Mouse (Mus musculus): ENCODE results near the gene Chd2.
"Not testable (repeated sequence)": the region's sequence is repeated elsewhere in the genome, so short reads cannot be mapped to it uniquely, and the experiment has no call there.

The Chd2 gene

GRCm38 (mm10) chr7:73519060-73519796, 22.4 kb downstream of the Chd2 start:
- DNase-seq: no peak

GRCm38 (mm10) chr7:73518373-73518980, 23.2 kb downstream of the Chd2 start:
- not testable (repeated sequence) for DNase-seq

DNA sequence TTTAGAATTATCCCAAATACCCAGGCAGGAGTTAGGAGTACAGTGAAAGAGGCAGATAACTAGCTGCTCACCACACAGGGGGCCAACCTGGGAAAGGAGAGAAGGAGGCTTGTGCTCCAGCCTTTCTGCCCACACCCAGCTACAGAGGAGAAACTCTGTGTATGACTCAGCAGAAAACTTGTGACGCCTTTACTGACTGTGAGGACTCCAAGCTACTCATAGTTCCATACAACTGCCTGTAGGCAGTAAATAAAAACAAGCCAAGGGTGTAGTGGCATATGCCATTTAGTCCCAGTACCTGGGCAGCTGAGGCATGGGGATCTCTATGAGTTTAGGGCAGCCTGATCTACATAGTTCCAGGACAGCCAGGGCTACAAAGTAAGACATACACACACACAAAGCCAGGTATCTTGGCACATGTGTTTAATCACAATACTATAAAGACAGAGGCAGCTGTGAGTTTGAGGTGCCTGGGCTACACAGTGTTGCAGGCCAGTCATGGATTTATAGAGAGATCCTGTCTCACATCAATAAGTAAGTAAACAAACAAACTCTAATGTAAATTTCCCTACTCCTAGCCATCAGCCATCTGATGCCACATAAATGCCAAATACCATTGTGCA, 24.1 kb downstream of the Chd2 start:
- DNase-seq: no peak

- no peak for DNase-seq
These were observed 24.8 kb downstream of the Chd2 start for GRCm38 (mm10) chr7:73516820-73517219.

DNA sequence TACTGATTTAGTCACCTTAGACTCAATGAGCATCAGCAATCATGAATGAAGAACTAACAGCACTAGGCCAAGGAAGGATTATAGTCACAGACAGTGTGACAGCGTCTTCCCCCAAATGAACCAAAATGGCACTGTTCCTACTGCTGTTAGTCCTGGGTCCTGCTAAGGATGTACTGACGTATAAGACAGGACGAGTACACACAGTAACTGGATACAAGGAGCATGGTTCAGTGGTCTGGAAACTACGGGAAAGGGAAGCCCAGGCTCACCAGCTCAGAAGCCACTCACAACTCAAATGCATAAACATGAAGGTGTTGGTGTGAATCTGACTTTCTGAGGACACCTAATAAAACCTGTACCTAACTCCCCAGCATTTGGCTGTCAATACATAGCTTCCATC, 27.1 kb downstream of the Chd2 start:
- no peak for DNase-seq

DNA sequence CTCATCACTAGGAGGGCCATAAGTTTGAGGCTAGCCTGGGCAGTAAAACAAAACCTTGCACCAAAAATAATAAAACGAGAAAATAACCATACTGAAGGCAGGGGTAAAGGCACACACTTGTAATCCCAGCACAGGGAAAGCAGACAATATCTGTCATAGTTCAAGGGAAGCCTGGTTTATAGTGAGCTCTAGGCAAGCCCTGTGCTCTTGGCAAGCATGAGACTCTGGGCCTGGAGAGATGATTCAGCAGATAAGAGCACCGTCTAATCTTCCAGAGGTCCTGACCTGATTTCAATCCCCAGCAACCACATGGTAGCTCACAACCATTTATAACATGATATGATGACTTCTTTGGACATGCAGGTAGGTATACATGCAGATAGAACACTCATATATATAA, 29.2 kb downstream of the Chd2 start:
- DNase-seq: no peak

DNA sequence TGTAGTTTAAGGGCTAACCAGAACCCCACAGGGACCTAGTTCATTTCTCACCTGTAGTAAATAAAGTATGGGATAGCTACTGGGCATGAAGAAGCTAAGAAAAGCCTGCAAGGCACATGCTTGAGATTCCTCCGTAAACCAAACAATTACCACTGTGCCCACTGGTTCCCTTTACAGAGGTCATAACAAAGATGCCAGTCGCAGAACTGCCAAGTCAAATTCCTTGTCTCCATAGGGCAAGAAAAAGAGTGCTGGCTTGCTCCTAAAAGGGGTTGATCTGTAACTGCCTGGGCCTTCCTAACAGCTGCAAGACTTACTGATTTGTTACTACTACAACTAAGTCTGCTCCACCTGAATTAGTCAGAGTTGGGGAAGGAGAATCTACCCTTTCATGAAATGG, 32.9 kb downstream of the Chd2 start:
- no peak for DNase-seq

DNA sequence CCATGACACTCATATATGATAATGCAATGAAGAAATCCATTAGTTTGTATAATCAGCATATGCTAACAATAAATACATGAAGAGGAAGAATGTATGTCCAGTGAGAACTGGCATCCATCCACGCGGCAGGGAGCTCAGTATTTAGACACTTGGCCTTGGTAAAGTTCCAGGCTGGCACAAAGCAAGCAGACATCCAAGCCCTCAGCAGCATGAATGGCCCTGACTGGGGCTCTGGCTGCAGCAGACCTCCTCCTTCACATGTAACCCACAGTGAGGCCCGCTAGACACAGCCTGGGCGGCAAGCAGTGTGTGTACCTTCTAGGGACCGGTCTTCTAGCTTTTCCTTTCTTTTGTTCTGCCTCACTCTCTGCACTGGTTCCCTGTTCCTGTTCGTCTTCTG, 34.1 kb downstream of the Chd2 start:
- no peak for DNase-seq

DNA sequence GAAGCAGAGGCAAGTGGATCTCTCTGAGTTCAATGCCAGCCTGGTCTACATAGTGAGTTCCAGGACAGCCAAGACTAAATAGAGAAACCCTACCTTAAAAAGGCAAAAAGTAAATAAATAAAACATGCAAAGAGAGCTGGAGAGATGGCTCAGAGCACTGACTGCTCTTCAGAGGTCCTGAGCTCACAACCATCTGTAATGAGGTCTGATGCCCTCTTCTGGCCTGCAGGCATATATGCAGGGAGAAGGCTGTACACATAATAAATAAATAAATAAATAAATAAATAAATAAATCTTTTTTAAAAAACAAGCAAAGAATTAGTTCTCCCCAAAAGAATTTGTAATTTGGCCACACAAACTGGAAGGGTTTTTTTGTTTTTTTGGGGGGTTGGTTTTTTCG, 34.8 kb downstream of the Chd2 start:
- DNase-seq: no peak

DNA sequence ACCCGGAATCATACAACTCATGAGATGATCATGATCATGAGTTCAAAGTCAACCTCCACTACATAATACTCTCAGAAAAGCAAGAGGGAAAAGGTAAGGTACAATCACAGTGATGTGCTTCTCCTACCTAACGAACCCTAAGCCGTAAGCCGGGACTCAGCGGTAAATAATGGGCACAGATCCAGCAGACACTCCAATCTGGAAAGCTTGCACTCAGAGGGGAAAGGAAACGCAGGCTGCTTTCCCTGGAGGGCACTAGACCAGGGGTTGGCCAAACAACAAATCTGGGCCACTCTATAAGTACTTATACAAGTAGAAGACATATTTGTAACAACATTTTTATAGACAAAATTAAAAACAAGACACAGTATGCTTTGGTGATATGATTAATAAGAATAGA, 36.4 kb downstream of the Chd2 start:
- peak; percentile 42 for DNase-seq

GRCm38 (mm10) chr7:73498200-73498599, 43.4 kb downstream of the Chd2 start:
- DNase-seq: no peak

DNA sequence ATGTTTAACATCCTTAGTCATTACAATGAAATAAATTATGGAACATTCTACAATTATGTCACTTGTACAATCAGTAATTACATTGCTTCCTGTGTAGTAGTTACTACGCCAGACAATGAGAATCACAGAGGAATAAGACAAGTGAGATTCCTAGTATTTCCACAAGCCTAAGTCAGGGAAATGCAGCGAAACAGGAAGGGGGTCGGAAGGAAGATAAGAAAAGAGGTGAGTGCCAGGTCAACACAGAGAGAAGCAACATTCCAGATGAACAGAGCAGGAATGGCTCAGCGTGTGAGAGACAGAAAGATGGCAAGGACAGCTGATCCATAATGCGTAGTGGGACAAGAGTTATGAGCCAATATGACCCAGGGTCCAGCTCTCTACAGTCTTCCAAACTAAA, 52.4 kb downstream of the Chd2 start:
- no peak for DNase-seq

DNA sequence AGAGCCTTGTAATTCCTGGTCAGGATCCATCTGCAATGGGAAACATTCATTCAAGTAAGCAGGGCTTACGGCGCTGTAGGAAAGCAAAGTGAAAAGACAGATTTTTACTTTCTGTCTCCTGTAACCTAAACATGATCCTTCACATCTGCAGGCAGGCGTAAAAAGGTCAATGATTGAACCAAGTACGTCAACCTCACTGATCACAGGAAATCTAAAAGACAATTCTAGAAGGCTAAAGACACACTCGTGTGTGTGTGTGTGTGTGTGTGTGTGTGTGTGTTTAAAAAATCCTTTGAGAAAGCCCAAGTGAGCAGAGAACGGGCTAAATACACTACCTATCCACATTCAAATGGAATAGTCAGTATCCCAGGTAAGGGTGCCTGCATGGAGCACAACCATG, 60.5 kb downstream of the Chd2 start:
- DNase-seq: no peak

GRCm38 (mm10) chr7:73479506-73479905, 62.1 kb downstream of the Chd2 start:
- DNase-seq: no peak

DNA sequence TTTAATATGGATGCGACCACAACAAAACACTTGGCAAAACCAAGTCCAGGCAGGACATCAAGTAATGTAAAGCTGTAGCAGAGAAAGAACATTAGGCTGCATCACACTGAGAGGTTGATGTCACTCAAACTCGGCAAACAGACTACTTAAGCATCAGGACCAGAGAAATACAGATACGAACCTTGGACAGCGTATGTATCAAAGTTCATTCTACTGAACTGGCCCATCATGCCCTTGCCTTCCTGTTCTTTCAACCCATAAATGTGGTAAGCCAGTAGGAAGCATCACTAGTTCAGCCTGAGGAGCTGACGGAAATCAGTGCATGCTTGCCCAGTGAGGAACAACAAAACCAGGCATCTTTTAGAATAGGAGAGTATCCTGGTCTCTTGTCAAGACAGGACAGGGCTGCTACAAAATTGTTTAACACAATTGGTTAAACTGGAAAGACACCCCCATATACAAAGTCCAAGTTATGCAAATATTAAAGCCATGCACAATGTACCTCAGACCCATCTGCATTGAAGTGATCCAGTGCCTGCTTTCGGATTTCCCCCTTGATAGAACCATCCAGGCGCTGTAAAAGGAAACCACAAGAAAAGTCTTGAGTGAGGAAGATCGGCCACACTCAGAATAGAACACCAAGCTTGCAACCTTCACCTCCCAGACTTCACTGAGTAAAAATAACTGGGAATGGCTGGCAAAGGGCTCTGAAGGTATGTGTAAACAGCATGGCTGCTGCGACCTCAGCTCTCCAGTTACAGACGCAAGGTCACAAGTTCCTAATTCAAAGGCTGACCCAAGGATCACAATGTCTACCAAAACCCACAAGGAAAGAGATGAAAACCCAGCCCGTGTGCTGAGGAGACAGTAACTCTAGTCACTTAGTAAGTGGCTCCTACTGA, 63.2 kb downstream of the Chd2 start:
- no peak for DNase-seq

- DNase-seq: no peak
These were observed 73.9 kb downstream of the Chd2 start for GRCm38 (mm10) chr7:73467741-73468140.

DNA sequence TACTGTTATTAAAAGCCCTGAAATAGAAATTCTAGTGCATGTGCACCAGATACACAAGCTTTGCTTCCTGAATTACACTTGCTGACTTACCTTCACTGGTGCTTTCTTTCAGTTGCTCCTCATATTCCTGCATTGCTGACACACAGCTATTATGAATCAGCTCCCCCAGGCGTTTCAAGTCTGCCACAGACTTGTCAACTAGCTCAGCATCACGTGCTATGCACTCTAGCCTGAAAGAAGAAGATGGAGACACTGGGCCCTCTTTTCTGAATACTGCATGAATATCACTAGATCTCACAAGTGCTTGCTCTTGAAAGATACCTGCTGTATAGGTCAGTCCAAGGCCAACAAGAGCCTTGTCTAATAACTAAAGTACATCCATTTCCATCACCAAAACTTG, 78.1 kb downstream of the Chd2 start:
- no peak for DNase-seq

DNA sequence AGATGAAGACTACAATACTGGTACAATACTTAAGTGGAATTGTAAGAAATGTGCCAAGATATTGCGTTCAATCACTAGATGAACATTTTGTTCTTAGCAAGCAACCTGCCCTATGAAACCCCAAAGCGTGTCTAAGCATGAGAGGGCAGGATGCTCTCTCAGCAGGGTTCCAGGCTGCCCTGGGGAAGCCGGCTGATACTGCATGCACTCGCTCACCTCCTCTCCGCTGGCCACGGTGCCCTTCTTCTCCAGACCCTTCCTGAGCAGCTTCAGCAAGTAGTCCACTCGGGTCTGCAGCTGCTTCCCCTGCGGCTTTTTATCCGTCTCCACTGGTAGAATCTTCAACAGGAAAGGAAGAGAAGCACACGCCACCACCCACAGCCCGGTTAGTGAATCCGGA, 87.5 kb downstream of the Chd2 start:
- no peak for DNase-seq

DNA sequence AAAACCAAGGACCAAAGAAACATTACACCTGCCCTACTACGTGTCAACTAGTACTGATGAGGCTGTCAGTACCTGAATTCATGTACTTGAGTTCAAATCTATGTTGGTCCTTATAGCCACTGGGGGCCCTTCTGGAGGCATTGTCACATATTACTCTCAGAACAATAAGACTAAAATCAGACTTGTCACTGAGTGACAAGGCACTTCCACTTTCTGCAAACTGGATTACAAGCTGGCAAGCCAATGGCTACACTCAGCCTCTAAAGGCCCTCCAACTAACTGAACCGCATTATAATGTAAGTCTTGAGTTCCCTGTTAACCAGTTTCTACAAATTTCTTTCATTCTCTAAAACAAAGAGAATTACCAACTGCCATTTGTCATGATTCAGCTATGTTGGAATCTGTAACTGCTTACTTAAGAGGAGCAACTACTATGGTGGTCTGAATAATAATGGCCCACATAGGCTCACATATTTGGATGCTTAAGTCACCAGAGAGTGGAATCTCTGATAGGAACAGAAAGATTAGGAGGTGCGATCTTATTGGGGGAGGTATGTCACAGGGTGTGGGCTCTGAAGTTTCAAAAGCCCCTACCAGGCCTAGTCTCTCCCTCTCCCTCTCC, 89.3 kb downstream of the Chd2 start:
- DNase-seq: no peak

DNA sequence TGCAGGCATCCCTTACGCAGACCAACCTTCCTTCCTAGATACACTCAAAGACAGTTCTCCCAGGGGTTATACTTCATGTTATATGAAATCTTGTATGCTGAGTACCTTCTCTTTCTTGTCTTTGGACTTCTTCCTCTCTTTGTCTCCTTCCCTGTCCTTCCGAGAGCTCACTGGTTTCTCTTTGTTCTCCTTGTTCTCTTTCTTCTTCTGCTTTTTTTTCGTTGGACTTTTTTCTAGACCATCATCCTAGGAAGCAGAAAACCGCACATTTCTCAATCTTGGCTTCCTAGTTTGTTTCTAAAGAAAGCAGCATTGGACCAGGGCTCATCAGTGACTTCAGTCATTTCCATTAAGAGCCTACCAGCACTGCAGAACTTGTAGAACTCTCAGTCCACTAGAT, 90.0 kb downstream of the Chd2 start:
- no peak for DNase-seq

DNA sequence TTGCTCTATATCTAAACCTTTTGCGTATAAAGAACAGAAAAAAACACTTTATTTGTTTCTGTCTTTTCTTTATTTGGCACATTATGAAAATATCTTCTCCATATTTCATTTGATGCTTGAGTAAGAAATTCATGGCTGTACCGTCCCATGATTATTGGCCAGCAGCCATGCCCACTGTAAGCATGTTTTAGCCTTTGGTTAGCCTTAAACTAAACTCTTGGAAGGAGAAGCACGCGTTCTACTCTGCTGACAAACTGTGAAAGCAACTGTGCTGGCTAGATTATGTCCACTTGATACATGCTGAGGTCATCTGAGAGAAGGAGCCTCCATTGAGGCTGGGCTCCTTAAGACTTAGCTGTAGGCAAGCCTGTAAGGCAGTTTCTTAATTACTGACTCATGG, 99.4 kb downstream of the Chd2 start:
- DNase-seq: no peak

- DNase-seq: no peak
These were observed 99.8 kb downstream of the Chd2 start for GRCm38 (mm10) chr7:73441802-73442201.

DNA sequence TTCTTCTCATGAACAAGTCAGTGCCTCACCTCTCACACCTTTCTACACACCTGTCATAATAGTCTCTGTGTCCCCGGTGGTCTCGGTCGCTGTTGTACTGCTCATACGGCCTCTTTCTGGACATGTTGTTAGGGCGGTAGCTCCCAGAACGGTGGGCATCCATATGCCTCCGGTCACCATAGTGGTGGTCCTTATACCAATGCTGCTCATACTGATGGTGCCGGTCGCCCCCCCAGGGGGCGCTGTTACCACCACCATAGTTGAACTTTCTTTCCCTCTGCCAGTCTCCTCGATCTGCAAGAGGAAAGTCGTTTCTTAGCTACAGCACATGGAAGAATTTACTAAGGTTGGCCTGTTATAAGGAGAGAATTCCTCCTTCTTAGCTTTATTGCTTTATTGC, 105.9 kb downstream of the Chd2 start:
- DNase-seq: no peak

Data from lung, postnatal 14 days (tissue).